Mouse (Mus musculus) CD8-positive naive resting alpha-beta T cell, adult 2 months (primary cell): Measurements from ENCODE around the gene Gabarap.

Experiments used
- DNase-seq, 2 experiments: peaks; one replicate each; pipeline ENCODE4 v3.0.0; 2022; ENCODE audit warnings: low read depth in 2 of 2, low spot score in 2 of 2

Gene Gabarap

DNA sequence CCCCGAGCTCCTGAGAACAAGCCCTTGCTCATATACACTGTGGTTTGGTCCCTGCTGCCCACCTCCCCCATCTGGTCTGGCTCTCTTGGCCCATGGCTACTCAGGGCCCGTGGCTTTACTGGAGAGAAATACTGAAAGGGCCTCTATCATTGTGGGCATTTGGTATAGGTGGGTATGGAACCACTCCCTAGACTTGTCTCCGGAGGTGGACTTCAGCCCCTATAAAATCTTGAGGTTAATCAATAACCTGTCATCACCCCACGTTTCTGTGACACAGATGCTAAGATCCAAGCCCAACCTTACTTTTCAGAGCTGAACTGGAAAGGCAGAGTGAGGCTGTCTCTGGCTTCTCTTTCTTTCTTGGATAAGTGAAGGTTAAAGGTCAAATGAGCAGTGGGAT lies 22.1 kb upstream of the Gabarap start:
- DNase-seq, result no peak

DNA sequence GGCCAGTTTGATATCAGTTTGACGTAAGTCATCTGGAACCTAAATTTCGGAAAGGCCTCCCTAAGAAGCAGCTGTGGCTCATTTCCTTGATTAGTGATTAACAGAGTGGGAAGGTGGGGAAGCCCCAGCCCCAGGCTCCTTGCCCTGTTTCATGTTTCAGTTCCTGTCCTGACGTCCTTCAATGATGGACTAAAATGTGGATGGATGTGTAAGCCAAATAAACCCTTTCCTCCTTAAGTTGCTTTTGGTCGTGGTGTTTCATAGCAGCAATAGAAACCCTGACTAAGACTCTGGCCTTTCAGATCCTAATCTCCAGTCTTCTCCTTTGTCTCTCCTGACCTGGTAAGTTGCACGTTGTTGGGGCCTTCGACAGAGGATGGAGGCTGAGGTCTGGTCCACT lies 20.7 kb upstream of the Gabarap start:
- DNase-seq, result no peak

DNA sequence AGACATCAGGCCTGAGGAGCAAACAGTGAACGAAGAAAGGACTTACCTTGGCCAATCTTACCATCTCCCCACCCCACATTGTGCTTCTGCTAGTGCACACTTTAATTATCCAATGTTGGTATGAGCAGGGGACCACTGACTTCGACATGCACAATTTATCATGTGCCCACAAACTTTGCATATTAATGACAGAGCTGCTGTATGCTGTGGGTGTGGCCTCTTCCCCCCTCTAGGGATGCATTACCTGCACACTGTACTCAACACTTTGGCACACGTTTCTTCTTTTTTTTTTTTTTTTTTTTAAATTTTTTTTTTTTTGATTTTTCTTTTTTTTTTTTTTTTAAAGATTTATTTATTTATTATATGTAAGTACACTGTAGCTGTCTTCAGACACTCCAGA lies 20.2 kb upstream of the Gabarap start:
- no peak for DNase-seq

DNA sequence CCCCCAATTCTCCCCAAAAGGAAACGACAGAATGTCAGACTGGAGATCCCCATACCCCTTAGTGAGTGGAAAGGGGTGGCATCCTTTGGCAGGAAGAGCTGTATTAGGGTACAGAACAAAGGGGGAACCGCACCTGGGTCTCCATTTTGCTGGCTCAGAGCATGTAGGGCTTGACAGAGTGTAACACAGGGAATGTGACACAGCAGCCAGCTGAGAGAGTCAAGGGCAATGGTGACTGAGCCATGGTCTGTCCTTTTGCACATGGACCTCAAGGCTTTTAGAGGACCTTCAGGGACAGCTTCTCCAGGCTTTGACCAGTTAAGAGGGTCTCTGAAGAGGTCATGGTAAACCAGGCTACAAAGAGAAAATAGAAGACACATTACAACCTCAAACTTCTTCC lies 16.0 kb upstream of the Gabarap start:
- DNase-seq, result no peak

GRCm38 (mm10) chr11:69976271-69976670 lies 14.7 kb upstream of the Gabarap start:
- no peak for DNase-seq

DNA sequence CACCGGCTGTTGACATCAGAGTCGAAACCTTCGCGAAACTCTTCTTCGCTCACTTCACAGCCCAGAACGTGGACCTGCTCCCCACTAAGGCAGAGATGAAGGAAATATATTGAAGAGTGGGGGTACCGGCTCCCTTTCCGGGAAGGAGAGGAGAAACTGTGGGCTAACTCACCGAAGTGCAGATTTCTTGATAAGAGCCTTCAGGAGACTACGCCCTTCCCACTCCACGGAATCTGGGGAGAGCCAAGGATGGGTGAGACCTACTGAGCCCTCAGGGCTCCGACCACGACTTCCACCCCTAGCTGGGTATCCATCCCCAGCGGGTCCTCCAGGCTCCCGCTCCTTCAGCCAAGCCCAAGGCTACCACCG lies 11.1 kb upstream of the Gabarap start:
- no peak for DNase-seq

DNA sequence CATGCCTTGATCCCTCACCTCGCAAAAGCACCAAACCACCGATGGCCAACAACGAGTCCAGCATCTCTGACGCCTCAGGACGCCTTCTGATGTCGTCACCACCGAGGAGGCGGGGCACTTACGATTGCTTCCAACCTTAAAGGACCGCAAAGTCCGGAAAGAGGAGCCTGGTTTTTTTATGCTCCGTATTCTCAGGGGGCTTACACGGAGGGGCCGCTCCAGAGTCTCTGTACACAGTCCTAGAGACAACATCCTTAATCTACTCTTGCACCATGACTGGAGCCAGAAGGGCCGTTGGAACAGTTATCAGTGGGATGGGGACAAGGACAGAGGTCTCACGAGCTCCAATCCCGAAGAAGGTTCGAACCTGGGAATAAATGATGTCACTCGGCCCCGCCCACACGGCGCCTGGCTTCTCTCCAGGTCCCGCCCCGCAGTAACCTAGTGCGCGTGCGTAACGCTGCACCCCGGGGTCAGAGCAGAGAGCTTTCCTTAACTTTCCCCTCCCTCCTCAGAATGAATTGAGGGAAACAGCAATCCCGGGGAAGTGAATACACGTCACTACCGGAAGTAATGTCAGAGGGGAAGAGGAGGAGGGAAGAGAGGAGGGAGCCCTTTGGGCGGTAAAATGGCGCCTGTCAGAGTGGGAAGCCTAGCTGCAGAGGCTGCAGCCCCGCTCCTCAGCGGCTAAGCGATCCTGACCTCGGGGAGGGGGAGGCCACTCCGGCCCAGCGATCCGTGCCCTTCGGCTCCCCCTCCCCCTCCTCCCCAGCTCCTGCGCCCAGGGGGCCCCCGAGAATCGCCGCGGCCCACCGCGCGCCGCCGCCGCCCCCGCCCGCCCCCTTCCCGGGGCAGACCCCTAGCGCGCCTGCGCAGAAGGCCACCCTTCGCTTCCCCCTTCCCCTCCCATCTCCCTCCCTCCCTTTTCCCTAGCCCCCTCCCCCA lies 10.5 kb upstream of the Gabarap start:
- peak; percentile 77 to 90 for DNase-seq

DNA sequence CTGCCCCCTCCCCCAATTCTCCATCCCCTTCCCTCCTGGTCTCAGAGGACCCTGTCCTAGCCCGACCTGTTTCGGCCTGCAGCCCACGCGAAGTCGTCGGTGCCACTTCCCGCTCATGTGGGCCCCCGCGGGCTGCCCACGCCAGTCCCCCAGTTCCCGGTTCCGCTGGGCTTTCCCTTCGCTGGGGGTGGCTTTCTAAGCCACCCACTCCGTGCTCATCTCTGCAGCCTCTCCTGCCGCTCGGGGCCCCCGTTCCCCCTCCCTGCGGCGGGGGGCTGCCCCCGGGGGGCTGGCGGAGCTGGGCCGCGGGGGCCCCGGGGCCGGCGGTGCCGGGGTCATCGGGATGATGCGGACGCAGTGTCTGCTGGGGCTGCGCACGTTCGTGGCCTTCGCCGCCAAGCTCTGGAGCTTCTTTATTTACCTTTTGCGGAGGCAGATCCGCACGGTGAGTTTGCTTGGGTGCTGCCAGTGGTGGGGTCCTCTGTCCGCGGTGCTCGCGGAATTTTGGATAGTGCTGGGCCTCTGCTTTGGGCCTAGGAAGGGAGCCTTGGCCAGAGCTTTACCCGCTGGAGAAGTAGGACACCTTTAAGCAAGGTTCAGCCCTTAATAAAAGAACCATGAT lies 9.7 kb upstream of the Gabarap start, which contains the start of gene Ctdnep1:
Ctdnep1 (plus strand) TSS at position 16 of the 622 bp plus-strand sequence.
- DNase-seq, result no peak

DNA sequence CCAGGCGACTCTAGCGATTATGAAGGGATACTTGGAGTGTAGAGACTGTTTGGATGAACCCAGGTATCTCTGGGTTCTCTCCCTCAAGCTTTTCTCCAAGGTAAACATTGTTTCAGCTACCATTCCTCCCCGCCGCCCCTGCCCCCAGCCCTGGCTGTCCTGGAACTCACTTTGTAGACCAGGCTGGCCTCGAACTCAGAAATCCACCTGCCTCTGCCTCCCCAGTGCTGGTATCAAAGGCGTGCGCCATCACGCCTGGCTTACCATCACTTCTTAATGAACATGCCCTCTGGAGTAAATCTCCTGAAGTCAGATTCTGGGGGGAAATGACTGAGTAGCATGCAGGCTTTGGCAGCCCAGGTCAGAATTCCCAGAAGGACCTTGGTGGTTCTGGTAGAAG lies 8.7 kb upstream of the Gabarap start, which contains the start of gene Elp5:
Elp5 (minus strand) TSS at position 293 of the 400 bp plus-strand sequence.
- DNase-seq, result no peak

DNA sequence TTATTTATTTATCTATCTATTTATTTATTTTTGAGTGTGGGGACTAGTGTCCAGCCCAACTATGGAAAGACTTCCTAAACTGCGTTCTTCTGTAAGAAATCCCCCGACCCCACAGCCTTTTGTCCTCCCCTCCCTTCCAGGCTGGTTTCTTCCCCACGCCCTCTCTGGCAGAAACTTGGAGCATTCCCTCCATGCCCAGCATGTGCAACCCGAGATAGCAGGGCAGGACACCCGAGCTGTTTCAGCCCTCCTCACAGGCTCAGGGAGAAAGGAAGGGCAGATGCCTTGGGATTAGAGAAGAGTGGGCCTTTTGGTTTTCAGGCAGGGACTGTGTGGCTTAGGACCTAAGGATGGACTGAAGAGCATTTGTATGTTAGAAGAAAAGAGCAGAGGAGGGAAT lies 8.1 kb upstream of the Gabarap start:
- DNase-seq, result no peak

DNA sequence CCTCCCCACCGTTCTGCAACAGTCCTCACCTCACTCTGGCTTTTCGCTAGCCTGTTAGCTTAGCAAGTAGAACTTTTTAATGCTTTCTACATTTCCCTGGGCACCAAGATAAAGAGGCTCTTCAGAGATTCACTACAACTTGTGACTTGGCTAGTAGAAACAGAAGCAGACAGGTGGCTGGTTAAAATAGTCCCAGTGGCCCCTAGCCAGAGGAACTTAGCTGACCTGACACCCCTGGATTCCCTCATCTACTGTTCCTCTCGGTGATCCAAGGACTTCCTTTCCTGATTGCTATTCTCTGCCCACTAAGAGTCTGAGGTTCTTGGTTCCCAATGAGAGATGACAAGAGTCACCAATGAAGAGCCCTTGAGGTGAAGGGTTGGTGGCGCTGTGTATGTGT lies 7.6 kb upstream of the Gabarap start:
- no peak for DNase-seq

- DNase-seq, result no peak
Observed at GRCm38 (mm10) chr11:69984431-69984830, 6.5 kb upstream of the Gabarap start.

DNA sequence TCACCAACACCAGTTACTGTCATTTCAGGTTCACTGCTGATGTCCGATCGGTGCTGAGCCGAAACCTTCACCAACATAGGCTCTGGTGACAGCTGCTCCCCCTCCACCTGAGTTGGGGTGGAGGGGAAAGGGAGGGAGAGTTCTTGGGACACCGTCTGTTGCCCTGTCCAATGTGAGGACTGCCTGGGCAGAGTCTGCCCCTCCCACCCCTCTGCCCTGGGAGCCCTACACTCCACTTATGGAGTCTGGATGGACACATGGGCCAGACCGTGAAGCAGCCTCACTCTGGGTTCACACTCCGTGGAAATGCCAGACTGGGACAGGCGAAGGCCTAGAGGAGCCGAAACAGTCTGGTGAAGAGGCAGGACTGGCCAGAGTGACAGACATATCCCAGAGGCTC lies 994 bp upstream of the Gabarap start:
- no peak for DNase-seq

- DNase-seq, result no peak
Observed at GRCm38 (mm10) chr11:69991711-69992110, 768 bp downstream of the Gabarap start.

- no peak for DNase-seq
Observed at GRCm38 (mm10) chr11:69992396-69992795, 1.5 kb downstream of the Gabarap start.

DNA sequence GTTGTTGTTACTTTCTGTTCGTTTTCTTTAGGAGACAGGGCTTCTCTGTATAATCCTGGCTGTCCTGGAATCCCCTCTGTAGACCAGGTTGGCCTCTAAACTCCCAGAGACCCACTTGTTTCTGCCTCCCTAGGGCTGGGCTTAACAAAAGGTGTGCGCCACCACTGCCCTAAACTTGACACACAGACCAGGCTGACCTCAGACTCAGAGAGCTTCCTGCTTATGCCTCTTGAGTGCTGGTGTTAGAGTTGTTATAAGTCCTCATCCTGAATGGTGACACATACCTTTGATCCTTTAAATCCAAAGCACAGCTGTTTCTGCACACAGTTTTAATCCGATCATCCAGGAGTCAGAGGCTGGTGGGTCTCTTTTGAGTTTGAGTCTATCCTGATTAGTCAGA lies 2.0 kb downstream of the Gabarap start:
- DNase-seq, result no peak

DNA sequence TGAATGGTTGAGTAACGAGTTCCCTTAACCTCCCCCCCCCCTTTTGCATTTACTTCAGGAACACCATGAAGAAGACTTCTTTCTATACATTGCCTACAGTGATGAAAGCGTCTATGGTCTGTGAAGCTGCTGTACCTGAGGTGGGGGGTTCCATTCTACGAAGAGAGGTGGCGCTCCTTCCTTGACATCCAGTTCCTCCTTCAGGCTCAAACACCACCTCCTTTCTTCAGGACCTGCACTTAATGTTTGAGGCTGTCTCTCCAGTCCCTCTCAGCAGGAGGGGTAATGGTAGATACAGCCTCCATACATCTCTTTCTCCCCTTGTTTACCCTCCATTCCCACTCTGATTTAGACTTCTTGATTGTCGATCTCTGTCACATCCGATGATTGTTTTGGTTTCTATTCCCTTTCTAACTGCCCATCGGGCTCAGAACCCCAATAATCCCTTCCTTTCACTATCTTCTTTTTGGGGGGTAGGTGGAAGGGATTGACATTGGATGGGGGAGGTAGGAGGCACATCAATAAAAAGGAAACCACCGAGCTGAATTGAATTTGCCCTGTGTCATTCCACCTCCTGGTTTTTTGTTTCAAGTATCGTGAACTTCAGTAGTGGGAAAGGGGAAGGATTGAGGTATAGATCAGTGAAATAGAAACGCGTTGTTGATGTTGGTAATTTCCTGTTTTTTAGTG lies 3.6 kb downstream of the Gabarap start:
- no peak for DNase-seq

DNA sequence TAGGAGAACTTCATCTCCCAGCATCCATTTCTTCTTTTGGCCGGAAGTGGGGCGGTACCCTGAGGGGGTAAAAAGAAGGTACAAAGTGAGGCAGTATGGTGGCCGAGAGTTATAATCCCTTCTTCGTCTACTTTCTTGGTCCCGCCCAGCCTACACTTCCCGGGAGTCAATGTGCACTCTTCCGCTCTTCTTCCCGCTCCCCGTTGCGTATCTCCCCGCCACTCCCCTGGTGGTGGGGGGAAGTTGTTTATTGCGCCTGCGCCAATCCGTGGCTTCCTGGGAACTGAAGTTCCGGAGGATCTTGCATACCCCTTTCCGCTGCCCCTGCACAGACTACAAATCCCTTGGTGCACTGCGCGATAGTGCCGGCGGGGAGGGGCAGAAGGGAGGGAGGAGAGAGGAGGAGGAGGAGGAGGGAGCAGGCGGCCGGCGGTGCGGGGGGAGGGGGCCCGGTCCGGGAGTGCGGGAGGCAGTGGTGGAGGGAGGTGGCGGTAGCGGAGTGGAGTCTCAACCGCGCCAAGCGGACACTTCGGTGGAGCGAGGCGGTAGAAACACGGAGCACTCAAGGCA lies 4.5 kb downstream of the Gabarap start, which contains the start of gene Phf23:
Phf23 (plus strand) TSS at position 387 of the 570 bp plus-strand sequence.
- peak; percentile 96 to 97 for DNase-seq

DNA sequence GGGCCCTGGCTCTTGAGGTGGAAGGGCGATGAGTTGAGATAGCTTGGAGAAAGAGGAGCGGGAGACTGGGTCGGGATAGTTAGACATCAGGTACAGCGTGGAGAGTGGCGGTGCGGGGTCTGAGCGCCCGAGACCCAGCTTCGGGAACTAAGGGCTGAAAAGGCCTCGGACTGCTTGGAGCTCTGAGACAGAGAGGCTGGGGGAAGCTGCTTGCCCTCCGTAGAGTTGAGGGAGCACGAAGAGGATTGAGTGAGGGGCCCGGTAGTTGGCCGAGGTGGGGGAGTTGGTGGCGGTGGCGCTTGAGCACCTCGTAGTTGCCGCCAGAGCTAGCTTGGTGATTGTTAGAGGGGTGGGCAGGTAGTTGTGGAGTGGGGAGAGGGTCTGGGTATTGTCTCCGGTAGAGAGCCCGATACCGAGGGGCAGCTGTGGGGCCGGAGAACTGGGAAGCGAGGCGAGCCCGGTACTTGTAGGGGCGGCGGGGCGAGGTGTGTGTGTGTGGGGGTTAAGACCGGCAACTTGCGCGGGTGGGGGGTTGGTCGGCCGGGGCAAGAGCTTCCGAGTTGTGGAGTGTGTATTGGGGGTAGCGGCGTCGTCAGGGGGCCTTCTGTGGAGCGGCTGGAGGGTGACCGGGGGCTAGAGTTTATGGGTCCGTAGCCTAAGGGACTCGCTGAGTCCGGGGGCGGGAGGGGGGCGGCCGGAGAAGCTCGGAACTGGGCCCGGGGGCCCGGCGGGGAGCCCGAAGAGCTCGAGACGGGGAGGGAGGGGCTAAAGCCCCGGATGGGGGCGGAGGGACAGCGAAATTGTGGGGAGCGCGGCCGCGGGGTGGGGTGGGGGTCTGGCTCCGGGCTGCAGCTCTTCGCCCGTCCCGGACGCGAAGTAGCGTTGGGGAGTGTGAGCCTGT lies 5.5 kb downstream of the Gabarap start:
- peak; percentile 32 to 44 for DNase-seq

- peak; percentile 66 to 71 for DNase-seq
Observed at GRCm38 (mm10) chr11:69997070-69997509, 6.1 kb downstream of the Gabarap start.
